Mouse (Mus musculus): ENCODE data around the gene Plxnc1. TPM values are rescaled to one million over a fixed set of nuclear protein-coding genes. Genes with fewer than 3 reads are reported as not detected.

Gene Plxnc1
- total RNA-seq, 2 experiments from 2014 or later: 34.8 to 38.2 TPM

GRCm38 (mm10) chr10:94777576-94777975 lies 167.1 kb downstream of the Plxnc1 start:
- DNase-seq (ENCODE audit: low spot score in 2 of 2): peak; percentile 32 to 68

DNA sequence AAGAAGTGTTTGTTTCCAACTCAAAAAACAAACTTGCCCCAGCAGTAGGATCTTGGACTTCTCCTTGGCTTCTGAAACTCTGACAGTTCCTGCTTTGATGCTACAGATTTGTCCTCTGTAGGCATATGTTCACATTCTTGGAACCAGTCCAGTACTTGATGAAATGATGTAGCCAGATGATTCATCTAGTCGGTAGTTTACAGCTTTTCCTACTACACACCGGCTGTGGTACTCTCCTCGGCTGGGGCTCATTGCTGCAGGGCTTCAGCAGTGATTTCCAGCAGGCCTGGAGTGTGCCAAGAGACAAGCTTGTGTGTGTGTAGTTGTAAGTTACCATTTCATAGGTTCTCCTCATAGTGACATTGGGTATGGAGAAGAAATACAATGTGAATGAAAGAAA lies 173.1 kb downstream of the Plxnc1 start:
- DNase-seq (ENCODE audit: low spot score in 2 of 2): peak; percentile 52 to 78

GRCm38 (mm10) chr10:94747011-94747410 lies 197.6 kb downstream of the Plxnc1 start:
- DNase-seq (ENCODE audit: low spot score in 2 of 2): no peak

- DNase-seq (ENCODE audit: low spot score in 2 of 2): no peak
Measured at GRCm38 (mm10) chr10:94741459-94741858, 203.2 kb downstream of the Plxnc1 start.

Measured in layer of hippocampus, adult 18-20 months (tissue).